Mouse (Mus musculus): ENCODE results near the gene Tango6. TPM values are rescaled to one million over a fixed set of nuclear protein-coding genes. Genes with fewer than 3 reads are reported as not detected.

Tango6 gene
- polyA plus RNA-seq, 1 experiment from 2014 or later, result 9.1 TPM

- DNase-seq (ENCODE audit: low spot score) (no peak), ATAC-seq (replicated peaks; ENCODE audit: low FRiP score, low TSS enrichment, low read depth) (no peak)
- no peaks in the 10 kb centered on the region for H3K27me3 ChIP-seq (replicated peaks; ENCODE audit: control insufficient read depth, insufficient read depth, low read length)
- H3K9me3 ChIP-seq (ENCODE audit: control insufficient read depth, low read length), result no peaks in the 10 kb centered on the region
- H3K27ac ChIP-seq (ENCODE audit: low read depth), result no peak overlapping the region
- no peak overlapping the region for H3K9ac ChIP-seq (ENCODE audit: low read length)
- no peak overlapping the region for H3K4me2 ChIP-seq (ENCODE audit: low read length)
- no peaks in the 10 kb centered on the region for H3K36me3 ChIP-seq (ENCODE audit: control insufficient read depth, insufficient read depth, low read length)
- no peaks in the 10 kb centered on the region for H3K4me1 ChIP-seq (replicated peaks; ENCODE audit: control insufficient read depth, insufficient read depth, low read length)
- 98% methylated on average over 15 of the region's 15 CpGs for WGBS
- H3K4me3 ChIP-seq (ENCODE audit: low read depth, low read length), result no peak overlapping the region
These were observed 8.6 kb upstream of the Tango6 start for GRCm38 (mm10) chr8:106674318-106674717.

GRCm38 (mm10) chr8:106674894-106675293, 8.0 kb upstream of the Tango6 start:
- H3K27ac ChIP-seq (ENCODE audit: low read depth), result no peak overlapping the region
- no peak overlapping the region for H3K4me2 ChIP-seq (ENCODE audit: low read length)
- DNase-seq (ENCODE audit: low spot score), result no peak
- H3K27me3 ChIP-seq (replicated peaks; ENCODE audit: control insufficient read depth, insufficient read depth, low read length), result no peaks in the 10 kb centered on the region
- 81% methylated on average over 8 of the region's 8 CpGs for WGBS
- no peak for ATAC-seq (replicated peaks; ENCODE audit: low FRiP score, low TSS enrichment, low read depth)
- H3K36me3 ChIP-seq (ENCODE audit: control insufficient read depth, insufficient read depth, low read length), result no peaks in the 10 kb centered on the region
- H3K9ac ChIP-seq (ENCODE audit: low read length), result no peak overlapping the region
- no peaks in the 10 kb centered on the region for H3K4me1 ChIP-seq (replicated peaks; ENCODE audit: control insufficient read depth, insufficient read depth, low read length)
- H3K9me3 ChIP-seq (ENCODE audit: control insufficient read depth, low read length), result no peaks in the 10 kb centered on the region
- H3K4me3 ChIP-seq (ENCODE audit: low read depth, low read length), result no peak overlapping the region

GRCm38 (mm10) chr8:106684387-106684786, 1.5 kb downstream of the Tango6 start:
- 95% methylated on average over 4 of the region's 4 CpGs for WGBS
- Histone ChIP-seq H3K27ac (ENCODE audit: low read depth) (no peak overlapping the region), H3K27me3 (replicated peaks; ENCODE audit: control insufficient read depth, insufficient read depth, low read length) (no peaks in the 10 kb centered on the region), H3K9me3 (ENCODE audit: control insufficient read depth, low read length) (no peaks in the 10 kb centered on the region), H3K4me3 (ENCODE audit: low read depth, low read length) (no peak overlapping the region), H3K4me2 (ENCODE audit: low read length) (no peak overlapping the region), H3K36me3 (ENCODE audit: control insufficient read depth, insufficient read depth, low read length) (no peaks in the 10 kb centered on the region), H3K9ac (ENCODE audit: low read length) (no peak overlapping the region), H3K4me1 (replicated peaks; ENCODE audit: control insufficient read depth, insufficient read depth, low read length) (peaks cover 3% of the 10 kb centered on the region; the same call in 1 of the 2 replicates)
- ATAC-seq (replicated peaks; ENCODE audit: low FRiP score, low TSS enrichment, low read depth), result no peak
- DNase-seq (ENCODE audit: low spot score), result no peak

DNA sequence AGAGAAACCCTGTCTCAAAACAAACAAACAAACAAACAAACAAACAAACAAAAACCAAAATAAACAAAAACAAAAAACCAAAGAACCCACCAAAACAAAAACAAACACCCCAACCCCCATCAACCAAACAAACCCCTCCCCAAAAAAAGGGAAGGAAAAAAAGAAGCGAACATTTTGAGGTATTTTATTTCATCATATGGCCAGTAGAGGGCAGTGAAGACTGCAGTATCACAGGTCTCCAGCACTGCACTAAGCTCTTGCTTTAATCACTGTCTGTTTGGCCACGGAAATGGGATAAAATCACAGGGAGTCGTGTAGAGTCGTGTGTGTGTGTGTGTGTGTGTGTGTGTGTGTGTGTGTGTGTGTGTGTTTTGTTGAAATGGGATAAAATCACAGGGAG, 4.6 kb downstream of the Tango6 start:
- Histone ChIP-seq H3K4me1 (replicated peaks; ENCODE audit: control insufficient read depth, insufficient read depth, low read length) (peaks cover 3% of the 10 kb centered on the region; the same call in 1 of the 2 replicates), H3K27ac (ENCODE audit: low read depth) (no peak overlapping the region), H3K9me3 (ENCODE audit: control insufficient read depth, low read length) (no peaks in the 10 kb centered on the region), H3K27me3 (replicated peaks; ENCODE audit: control insufficient read depth, insufficient read depth, low read length) (no peaks in the 10 kb centered on the region), H3K4me2 (ENCODE audit: low read length) (no peak overlapping the region), H3K4me3 (ENCODE audit: low read depth, low read length) (no peak overlapping the region), H3K9ac (ENCODE audit: low read length) (no peak overlapping the region), H3K36me3 (ENCODE audit: control insufficient read depth, insufficient read depth, low read length) (peaks cover 5% of the 10 kb centered on the region)
- 0 out of 2 replicates have a peak, but pooled peaks have one; percentile 43 for ATAC-seq (replicated peaks; ENCODE audit: low FRiP score, low TSS enrichment, low read depth)
- 3% methylated on average over 4 of the region's 4 CpGs for WGBS
- no peak for DNase-seq (ENCODE audit: low spot score)

GRCm38 (mm10) chr8:106697748-106698248, 14.9 kb downstream of the Tango6 start:
- no peak overlapping the region for H3K4me2 ChIP-seq (ENCODE audit: low read length)
- H3K9me3 ChIP-seq (ENCODE audit: control insufficient read depth, low read length), result no peaks in the 10 kb centered on the region
- ATAC-seq (replicated peaks; ENCODE audit: low FRiP score, low TSS enrichment, low read depth) (no peak), DNase-seq (ENCODE audit: low spot score) (no peak)
- H3K36me3 ChIP-seq (ENCODE audit: control insufficient read depth, insufficient read depth, low read length), result peaks cover 66% of the 10 kb centered on the region
- H3K9ac ChIP-seq (ENCODE audit: low read length), result no peak overlapping the region
- H3K4me1 ChIP-seq (replicated peaks; ENCODE audit: control insufficient read depth, insufficient read depth, low read length), result no peaks in the 10 kb centered on the region
- 81% methylated on average over 3 of the region's 3 CpGs for WGBS
- H3K27me3 ChIP-seq (replicated peaks; ENCODE audit: control insufficient read depth, insufficient read depth, low read length), result no peaks in the 10 kb centered on the region
- H3K4me3 ChIP-seq (ENCODE audit: low read depth, low read length), result no peak overlapping the region
- H3K27ac ChIP-seq (ENCODE audit: low read depth), result no peak overlapping the region

DNA sequence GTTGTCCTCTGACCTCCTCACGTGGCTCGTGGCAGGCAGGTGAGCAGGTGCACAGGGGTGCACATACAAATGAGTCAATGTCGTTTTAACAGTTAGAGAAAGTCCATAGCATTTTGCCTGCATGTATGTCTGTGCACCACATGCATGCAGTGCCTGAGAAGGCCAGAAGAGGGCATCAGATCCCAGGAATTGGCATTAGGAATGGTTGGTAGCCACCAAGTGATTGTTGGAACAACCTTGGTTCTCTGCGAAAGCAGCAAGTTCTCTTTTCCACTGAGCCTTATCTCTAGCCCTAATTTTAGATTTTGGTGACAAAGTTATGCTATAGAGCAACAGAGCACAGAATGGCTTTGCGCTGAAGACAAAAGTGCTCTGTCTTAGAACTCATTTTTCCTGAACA, 16.7 kb downstream of the Tango6 start:
- peaks cover 57% of the 10 kb centered on the region for H3K36me3 ChIP-seq (ENCODE audit: control insufficient read depth, insufficient read depth, low read length)
- no peak overlapping the region for H3K4me3 ChIP-seq (ENCODE audit: low read depth, low read length)
- H3K9ac ChIP-seq (ENCODE audit: low read length), result no peak overlapping the region
- peak; percentile 85 for DNase-seq (ENCODE audit: low spot score)
- WGBS, result 71% methylated on average over 5 of the region's 5 CpGs
- H3K27me3 ChIP-seq (replicated peaks; ENCODE audit: control insufficient read depth, insufficient read depth, low read length), result no peaks in the 10 kb centered on the region
- H3K4me1 ChIP-seq (replicated peaks; ENCODE audit: control insufficient read depth, insufficient read depth, low read length), result peaks cover 3% of the 10 kb centered on the region
- ATAC-seq (replicated peaks; ENCODE audit: low FRiP score, low TSS enrichment, low read depth), result no peak
- no peak overlapping the region for H3K27ac ChIP-seq (ENCODE audit: low read depth)
- no peaks in the 10 kb centered on the region for H3K9me3 ChIP-seq (ENCODE audit: control insufficient read depth, low read length)
- no peak overlapping the region for H3K4me2 ChIP-seq (ENCODE audit: low read length)

- H3K36me3 ChIP-seq (ENCODE audit: control insufficient read depth, insufficient read depth, low read length), result peaks cover 57% of the 10 kb centered on the region
- peaks cover 6% of the 10 kb centered on the region for H3K4me1 ChIP-seq (replicated peaks; ENCODE audit: control insufficient read depth, insufficient read depth, low read length)
- no peak overlapping the region for H3K9ac ChIP-seq (ENCODE audit: low read length)
- 94% methylated on average over 6 of the region's 6 CpGs for WGBS
- ATAC-seq (replicated peaks; ENCODE audit: low FRiP score, low TSS enrichment, low read depth), result no peak
- H3K9me3 ChIP-seq (ENCODE audit: control insufficient read depth, low read length), result no peaks in the 10 kb centered on the region
- H3K4me2 ChIP-seq (ENCODE audit: low read length), result no peak overlapping the region
- no peak overlapping the region for H3K4me3 ChIP-seq (ENCODE audit: low read depth, low read length)
- no peak for DNase-seq (ENCODE audit: low spot score)
- no peaks in the 10 kb centered on the region for H3K27me3 ChIP-seq (replicated peaks; ENCODE audit: control insufficient read depth, insufficient read depth, low read length)
- H3K27ac ChIP-seq (ENCODE audit: low read depth), result no peak overlapping the region
These were observed 17.3 kb downstream of the Tango6 start for GRCm38 (mm10) chr8:106700131-106700530.

- Histone ChIP-seq H3K27ac (ENCODE audit: low read depth) (no peak overlapping the region), H3K27me3 (replicated peaks; ENCODE audit: control insufficient read depth, insufficient read depth, low read length) (no peaks in the 10 kb centered on the region), H3K9ac (ENCODE audit: low read length) (no peak overlapping the region), H3K4me2 (ENCODE audit: low read length) (no peak overlapping the region), H3K4me1 (replicated peaks; ENCODE audit: control insufficient read depth, insufficient read depth, low read length) (peaks cover 12% of the 10 kb centered on the region), H3K9me3 (ENCODE audit: control insufficient read depth, low read length) (no peaks in the 10 kb centered on the region), H3K4me3 (ENCODE audit: low read depth, low read length) (no peak overlapping the region), H3K36me3 (ENCODE audit: control insufficient read depth, insufficient read depth, low read length) (peaks cover 49% of the 10 kb centered on the region)
- ATAC-seq (replicated peaks; ENCODE audit: low FRiP score, low TSS enrichment, low read depth) (no peak), DNase-seq (ENCODE audit: low spot score) (no peak)
- 88% methylated on average over 3 of the region's 3 CpGs for WGBS
These were observed 18.5 kb downstream of the Tango6 start for GRCm38 (mm10) chr8:106701360-106701759.

GRCm38 (mm10) chr8:106704199-106704900, 21.5 kb downstream of the Tango6 start:
- Histone ChIP-seq H3K9me3 (ENCODE audit: control insufficient read depth, low read length) (no peaks in the 10 kb centered on the region), H3K9ac (ENCODE audit: low read length) (no peak overlapping the region), H3K4me3 (ENCODE audit: low read depth, low read length) (no peak overlapping the region), H3K36me3 (ENCODE audit: control insufficient read depth, insufficient read depth, low read length) (peaks cover 23% of the 10 kb centered on the region), H3K4me1 (replicated peaks; ENCODE audit: control insufficient read depth, insufficient read depth, low read length) (peaks cover 12% of the 10 kb centered on the region), H3K4me2 (ENCODE audit: low read length) (no peak overlapping the region), H3K27ac (ENCODE audit: low read depth) (peak overlapping the region; percentile 89), H3K27me3 (replicated peaks; ENCODE audit: control insufficient read depth, insufficient read depth, low read length) (no peaks in the 10 kb centered on the region)
- peak; percentile 24; the same call in 1 of the 2 replicates for ATAC-seq (replicated peaks; ENCODE audit: low FRiP score, low TSS enrichment, low read depth)
- no peak for DNase-seq (ENCODE audit: low spot score)
- 62% methylated on average over 9 of the region's 9 CpGs for WGBS

All from intestine, embryonic 14.5 days (tissue).